Mouse (Mus musculus) hindbrain, embryonic 13.5 days (tissue): ENCODE data around the gene Gm21974. TPM values are rescaled to one million over a fixed set of nuclear protein-coding genes. Genes with fewer than 3 reads are reported as not detected.

Source experiments
- ATAC-seq: fragments of 200-750 bp; cut with Nextera tagmentation; 2 replicates; pipeline ENCODE4 v1.8.0; 2017; ENCODE audit warnings: moderate TSS enrichment; ENCODE audit not compliant: low FRiP score
- H3K27ac ChIP-seq: fragments of 300-500 bp; sonication (generic); 2 replicates; pipeline ENCODE4 v1.5.1; 2015; ENCODE audit warnings: inconsistent platforms, mild to moderate bottlenecking, moderate library complexity
- H3K27me3 ChIP-seq: fragments of 300-500 bp; sonication (generic); 2 replicates; pipeline ENCODE4 v1.6.1; 2015; ENCODE audit warnings: mild to moderate bottlenecking, inconsistent platforms
- H3K36me3 ChIP-seq: fragments of 300-500 bp; sonication (generic); 2 replicates; pipeline ENCODE4 v1.6.1; 2015; ENCODE audit warnings: mild to moderate bottlenecking, inconsistent platforms
- H3K4me1 ChIP-seq: fragments of 300-500 bp; sonication (generic); replicated peaks from 2 replicates; pipeline ENCODE4 v1.6.1; 2015; ENCODE audit warnings: inconsistent platforms
- H3K4me2 ChIP-seq: fragments of 300-500 bp; sonication (generic); 2 replicates; pipeline ENCODE4 v1.6.1; 2015; ENCODE audit warnings: inconsistent platforms, mild to moderate bottlenecking, moderate library complexity
- H3K4me3 ChIP-seq: fragments of 300-500 bp; sonication (generic); 2 replicates; pipeline ENCODE4 v1.5.1; 2015; ENCODE audit warnings: mild to moderate bottlenecking, inconsistent platforms
- H3K9ac ChIP-seq: fragments of 300-500 bp; sonication (generic); 2 replicates; pipeline ENCODE4 v1.6.1; 2015; ENCODE audit warnings: mild to moderate bottlenecking, inconsistent platforms
- H3K9me3 ChIP-seq: fragments of 300-500 bp; sonication (generic); 2 replicates; pipeline ENCODE4 v1.6.1; 2016; ENCODE audit warnings: inconsistent platforms
- WGBS: fragments of 180-500 bp; shearing (Covaris S2); methylation state at CpG from one replicate; pipeline ENCODE4 v1.1.7; 2015; 5-methylcytosine and 5-hydroxymethylcytosine counted together
- polyA plus RNA-seq: library from polyadenylated mRNA; unstranded; fragments of >200 nt; fragmentation: Nextera tagmentation; extraction: Ambion mirVana; gene quantifications from 2 replicates; pipeline ENCODE4 v1.2.1, GENCODE M21; 2015

Gene Gm21974
- polyA plus RNA-seq, 1 experiment from 2014 or later, result not detected

GRCm38 (mm10) chr7:127890798-127891197 lies 4.5 kb downstream of the Gm21974 start, which contains the start of gene Prss53:
Gene Prss53, minus strand, starts transcription at chr7:127890970.
- Histone ChIP-seq H3K9me3 (no peaks in the 10 kb centered on the region), H3K36me3 (peaks cover 64% of the 10 kb centered on the region), H3K4me3 (no peak within 1 kb of the TSS), H3K4me1 (peaks cover 14% of the 10 kb centered on the region), H3K27ac (no peak within 1 kb of the TSS), H3K4me2 (no peak within 1 kb of the TSS), H3K27me3 (no peaks in the 10 kb centered on the region), H3K9ac (0 out of 2 replicates have a peak within 1 kb of the TSS, but pooled peaks have one; percentile 8)
- WGBS, result 39% methylated on average over 4 of the region's 4 CpGs
- ATAC-seq, result no peak

GRCm38 (mm10) chr7:127888821-127889220 lies 6.4 kb downstream of the Gm21974 start:
- Histone ChIP-seq H3K27ac (no peak overlapping the region), H3K36me3 (peaks cover 84% of the 10 kb centered on the region), H3K4me2 (no peak overlapping the region), H3K4me3 (no peak overlapping the region), H3K27me3 (no peaks in the 10 kb centered on the region), H3K9me3 (no peaks in the 10 kb centered on the region), H3K9ac (no peak overlapping the region), H3K4me1 (peaks cover 19% of the 10 kb centered on the region)
- 79% methylated on average over 3 of the region's 3 CpGs for WGBS
- ATAC-seq, result no peak

GRCm38 (mm10) chr7:127887781-127888180 lies 7.5 kb downstream of the Gm21974 start:
- ATAC-seq, result no peak
- Histone ChIP-seq H3K36me3 (peaks cover 88% of the 10 kb centered on the region), H3K9me3 (no peaks in the 10 kb centered on the region), H3K4me3 (no peak overlapping the region), H3K27me3 (no peaks in the 10 kb centered on the region), H3K4me2 (no peak overlapping the region), H3K27ac (no peak overlapping the region), H3K9ac (no peak overlapping the region), H3K4me1 (peaks cover 29% of the 10 kb centered on the region)
- WGBS, result 81% methylated on average over 3 of the region's 3 CpGs

- Histone ChIP-seq H3K9me3 (no peaks in the 10 kb centered on the region), H3K4me3 (no peak overlapping the region), H3K4me2 (no peak overlapping the region), H3K4me1 (peaks cover 35% of the 10 kb centered on the region), H3K27me3 (no peaks in the 10 kb centered on the region), H3K27ac (no peak overlapping the region), H3K36me3 (peaks cover 89% of the 10 kb centered on the region), H3K9ac (no peak overlapping the region)
- no peak for ATAC-seq
- 87% methylated on average over 8 of the region's 8 CpGs for WGBS
Measured at GRCm38 (mm10) chr7:127887191-127887590, 8.1 kb downstream of the Gm21974 start.

- no peak for ATAC-seq
- peaks cover 95% of the 10 kb centered on the region for H3K36me3 ChIP-seq
- H3K27me3 ChIP-seq, result no peaks in the 10 kb centered on the region
- no peak overlapping the region for H3K27ac ChIP-seq
- H3K4me3 ChIP-seq, result no peak overlapping the region
- no peaks in the 10 kb centered on the region for H3K9me3 ChIP-seq
- H3K4me1 ChIP-seq, result peaks cover 36% of the 10 kb centered on the region
- H3K4me2 ChIP-seq, result no peak overlapping the region
- H3K9ac ChIP-seq, result 0 out of 2 replicates have a peak overlapping the region, but pooled peaks have one; percentile 35
- WGBS, result 94% methylated on average over 6 of the region's 6 CpGs
Measured at GRCm38 (mm10) chr7:127886551-127886950, 8.7 kb downstream of the Gm21974 start.

- no peaks in the 10 kb centered on the region for H3K27me3 ChIP-seq
- H3K4me3 ChIP-seq, result no peak overlapping the region
- WGBS, result 76% methylated on average over 6 of the region's 6 CpGs
- no peak for ATAC-seq
- no peak overlapping the region for H3K27ac ChIP-seq
- H3K4me1 ChIP-seq, result peaks cover 36% of the 10 kb centered on the region
- H3K9me3 ChIP-seq, result no peaks in the 10 kb centered on the region
- no peak overlapping the region for H3K4me2 ChIP-seq
- no peak overlapping the region for H3K9ac ChIP-seq
- peaks cover 99% of the 10 kb centered on the region for H3K36me3 ChIP-seq
Measured at GRCm38 (mm10) chr7:127885951-127886350, 9.3 kb downstream of the Gm21974 start.

GRCm38 (mm10) chr7:127880431-127880830 lies 14.8 kb downstream of the Gm21974 start:
- H3K27me3 ChIP-seq, result no peaks in the 10 kb centered on the region
- H3K4me3 ChIP-seq, result no peak overlapping the region
- no peak for ATAC-seq
- peaks cover 50% of the 10 kb centered on the region for H3K4me1 ChIP-seq
- H3K27ac ChIP-seq, result no peak overlapping the region
- 86% methylated on average over 12 of the region's 12 CpGs for WGBS
- no peak overlapping the region for H3K9ac ChIP-seq
- H3K9me3 ChIP-seq, result no peaks in the 10 kb centered on the region
- H3K4me2 ChIP-seq, result no peak overlapping the region
- peaks cover 73% of the 10 kb centered on the region for H3K36me3 ChIP-seq

GRCm38 (mm10) chr7:127879301-127879700 lies 16.0 kb downstream of the Gm21974 start:
- H3K4me2 ChIP-seq, result no peak overlapping the region
- no peak overlapping the region for H3K27ac ChIP-seq
- H3K9me3 ChIP-seq, result no peaks in the 10 kb centered on the region
- no peak for ATAC-seq
- H3K4me1 ChIP-seq, result peaks cover 43% of the 10 kb centered on the region
- H3K9ac ChIP-seq, result no peak overlapping the region
- peaks cover 62% of the 10 kb centered on the region for H3K36me3 ChIP-seq
- WGBS, result 97% methylated on average over 9 of the region's 9 CpGs
- H3K4me3 ChIP-seq, result no peak overlapping the region
- H3K27me3 ChIP-seq, result no peaks in the 10 kb centered on the region

GRCm38 (mm10) chr7:127876467-127877348 lies 18.5 kb downstream of the Gm21974 start, which contains the start of gene Zfp668:
Gene Zfp668, minus strand, starts transcription at chr7:127876828.
- peaks cover 39% of the 10 kb centered on the region for H3K4me1 ChIP-seq
- peak within 1 kb of the TSS; percentile 100 for H3K27ac ChIP-seq
- WGBS, result under 1% methylated on average over 60 of the region's 60 CpGs
- H3K9ac ChIP-seq, result peak within 1 kb of the TSS; percentile 91
- no peaks in the 10 kb centered on the region for H3K27me3 ChIP-seq
- ATAC-seq, result peak; percentile 52
- H3K9me3 ChIP-seq, result no peaks in the 10 kb centered on the region
- peak within 1 kb of the TSS; percentile 91 for H3K4me2 ChIP-seq
- peak within 1 kb of the TSS; percentile 94 for H3K4me3 ChIP-seq
- peaks cover 47% of the 10 kb centered on the region for H3K36me3 ChIP-seq

GRCm38 (mm10) chr7:127876041-127876466 lies 19.2 kb downstream of the Gm21974 start, which contains the start of gene Zfp646:
Gene Zfp646, plus strand, starts transcription at chr7:127876221.
- Histone ChIP-seq H3K4me2 (peak within 1 kb of the TSS; percentile 91), H3K4me1 (peaks cover 39% of the 10 kb centered on the region), H3K27ac (peak within 1 kb of the TSS; percentile 100), H3K9me3 (no peaks in the 10 kb centered on the region), H3K27me3 (no peaks in the 10 kb centered on the region), H3K9ac (peak within 1 kb of the TSS; percentile 91), H3K36me3 (peaks cover 43% of the 10 kb centered on the region), H3K4me3 (peak within 1 kb of the TSS; percentile 94)
- WGBS, result under 1% methylated on average over 41 of the region's 41 CpGs
- peak; percentile 91 for ATAC-seq

- Histone ChIP-seq H3K27ac (peak overlapping the region; percentile 100), H3K4me2 (peak overlapping the region; percentile 91), H3K9ac (peak overlapping the region; percentile 91), H3K4me3 (peak overlapping the region; percentile 94), H3K36me3 (peaks cover 40% of the 10 kb centered on the region), H3K27me3 (no peaks in the 10 kb centered on the region), H3K4me1 (peaks cover 39% of the 10 kb centered on the region), H3K9me3 (no peaks in the 10 kb centered on the region)
- under 1% methylated on average over 36 of the region's 43 CpGs for WGBS
- ATAC-seq, result peak; percentile 95
Measured at GRCm38 (mm10) chr7:127875627-127876001, 19.6 kb downstream of the Gm21974 start.

- H3K27ac ChIP-seq, result peak overlapping the region; percentile 100
- H3K36me3 ChIP-seq, result peaks cover 39% of the 10 kb centered on the region
- H3K4me3 ChIP-seq, result peak overlapping the region; percentile 94
- 4% methylated on average over 20 of the region's 20 CpGs for WGBS
- peak; percentile 56; the same call in 1 of the 2 replicates for ATAC-seq
- peaks cover 41% of the 10 kb centered on the region for H3K4me1 ChIP-seq
- H3K9me3 ChIP-seq, result no peaks in the 10 kb centered on the region
- H3K27me3 ChIP-seq, result no peaks in the 10 kb centered on the region
- H3K9ac ChIP-seq, result peak overlapping the region; percentile 91
- H3K4me2 ChIP-seq, result peak overlapping the region; percentile 91
Measured at GRCm38 (mm10) chr7:127874812-127875626, 20.2 kb downstream of the Gm21974 start.
